Comparison of ENCODE assay signal across 12 mouse cellular contexts in genomic region chrX:162992121-162992520, GRCm38 (mm10). TPM values are rescaled to one million over a fixed set of nuclear protein-coding genes. Genes with fewer than 3 reads are reported as not detected.
"Had no signal": no experiment of that assay in that cellular context is flagged by ENCODE, and none has a peak within 500 bp of the region (broad histone marks: within the 10 kb centered on the region; RNA-seq: fewer than 3 reads in every experiment).

No protein-coding gene starts in this region.

- H3K4me3 ChIP-seq: limb, embryonic 15.5 days; liver, embryonic 13.5 days; midbrain, embryonic 13.5 days had no signal

- H3K4me1 ChIP-seq: limb, embryonic 15.5 days; liver, embryonic 13.5 days; midbrain, embryonic 13.5 days had no signal

- H3K27ac ChIP-seq: limb, embryonic 15.5 days; liver, embryonic 13.5 days; midbrain, embryonic 13.5 days had no signal

- H3K4me2 ChIP-seq: limb, embryonic 15.5 days; liver, embryonic 13.5 days; midbrain, embryonic 13.5 days had no signal

- H3K9ac ChIP-seq: limb, embryonic 15.5 days; liver, embryonic 13.5 days; liver, postnatal 0 days; midbrain, embryonic 13.5 days had no signal

- DNase-seq: kidney, postnatal 14 days; layer of hippocampus, adult 9-11 months; layer of hippocampus, postnatal 36 days; liver, embryonic 13.5 days; liver, postnatal 0 days; right cerebral cortex, adult 18-20 months; right cerebral cortex, postnatal 25 days; thymus, postnatal 4 days had no signal

- H3K9me3 ChIP-seq: limb, embryonic 15.5 days; liver, embryonic 13.5 days; midbrain, embryonic 13.5 days had no signal

- H3K36me3 ChIP-seq: limb, embryonic 15.5 days; liver, embryonic 13.5 days; midbrain, embryonic 13.5 days had no signal

- H3K27me3 ChIP-seq: liver, embryonic 13.5 days had no signal

- ATAC-seq: liver, postnatal 0 days; midbrain, embryonic 13.5 days had no signal

RNA-seq across cellular contexts. Expression of gene S100g, which starts 27.7 kb away (rescaled TPM):
- polyA plus RNA-seq: limb, embryonic 11.5 days; midbrain, embryonic 13.5 days; midbrain, postnatal 0 days had no signal
